Mouse (Mus musculus): Measurements from ENCODE around the gene Rasl2-9. TPM values are rescaled to one million over a fixed set of nuclear protein-coding genes. Genes with fewer than 3 reads are reported as not detected.
A peak's percentile ranks its signal among the peaks of the same experiment; 100 is the strongest.

The Rasl2-9 gene
- polyA plus RNA-seq, 1 experiment from 2014 or later = 0.64 TPM

GRCm38 (mm10) chr7:5092831-5093510 is 32.8 kb downstream of the Rasl2-9 start:
- no peaks in the 10 kb centered on the region for H3K4me1 ChIP-seq
- no peak overlapping the region for H3K9ac ChIP-seq
- no peak overlapping the region for H3K4me3 ChIP-seq
- H3K27me3 ChIP-seq = no peaks in the 10 kb centered on the region
- 79% methylated on average over 21 of the region's 21 CpGs for WGBS
- no peak overlapping the region for H3K27ac ChIP-seq
- H3K36me3 ChIP-seq = peaks cover 80% of the 10 kb centered on the region
- ATAC-seq (ENCODE audit: borderline replicate concordance, extremely low read depth, low FRiP score, low TSS enrichment) = no peak
- no peak overlapping the region for H3K4me2 ChIP-seq
- no peaks in the 10 kb centered on the region for H3K9me3 ChIP-seq

- no peaks in the 10 kb centered on the region for H3K4me1 ChIP-seq
- 70% methylated on average over 6 of the region's 6 CpGs for WGBS
- H3K27me3 ChIP-seq = no peaks in the 10 kb centered on the region
- H3K36me3 ChIP-seq = peaks cover 74% of the 10 kb centered on the region
- ATAC-seq (ENCODE audit: borderline replicate concordance, extremely low read depth, low FRiP score, low TSS enrichment) = no peak
- H3K27ac ChIP-seq = no peak overlapping the region
- no peak overlapping the region for H3K9ac ChIP-seq
- no peak overlapping the region for H3K4me3 ChIP-seq
- no peaks in the 10 kb centered on the region for H3K9me3 ChIP-seq
- H3K4me2 ChIP-seq = no peak overlapping the region
Measured at GRCm38 (mm10) chr7:5092381-5092780, 33.4 kb downstream of the Rasl2-9 start.

- Histone ChIP-seq H3K9ac (no peak overlapping the region), H3K36me3 (peaks cover 74% of the 10 kb centered on the region), H3K27me3 (no peaks in the 10 kb centered on the region), H3K4me2 (no peak overlapping the region), H3K9me3 (no peaks in the 10 kb centered on the region), H3K4me3 (no peak overlapping the region), H3K4me1 (no peaks in the 10 kb centered on the region), H3K27ac (no peak overlapping the region)
- WGBS = 90% methylated on average over 15 of the region's 15 CpGs
- no peak for ATAC-seq (ENCODE audit: borderline replicate concordance, extremely low read depth, low FRiP score, low TSS enrichment)
Measured at GRCm38 (mm10) chr7:5091008-5091728, 34.6 kb downstream of the Rasl2-9 start.

GRCm38 (mm10) chr7:5089853-5090252 is 35.9 kb downstream of the Rasl2-9 start:
- H3K9ac ChIP-seq = no peak overlapping the region
- 87% methylated on average over 15 of the region's 15 CpGs for WGBS
- H3K36me3 ChIP-seq = peaks cover 69% of the 10 kb centered on the region
- H3K4me1 ChIP-seq = no peaks in the 10 kb centered on the region
- H3K27me3 ChIP-seq = no peaks in the 10 kb centered on the region
- H3K4me2 ChIP-seq = no peak overlapping the region
- no peaks in the 10 kb centered on the region for H3K9me3 ChIP-seq
- no peak overlapping the region for H3K4me3 ChIP-seq
- no peak for ATAC-seq (ENCODE audit: borderline replicate concordance, extremely low read depth, low FRiP score, low TSS enrichment)
- H3K27ac ChIP-seq = no peak overlapping the region

- no peak overlapping the region for H3K9ac ChIP-seq
- no peak overlapping the region for H3K27ac ChIP-seq
- WGBS = 75% methylated on average over 4 of the region's 4 CpGs
- no peak overlapping the region for H3K4me3 ChIP-seq
- no peak overlapping the region for H3K4me2 ChIP-seq
- no peak for ATAC-seq (ENCODE audit: borderline replicate concordance, extremely low read depth, low FRiP score, low TSS enrichment)
- no peaks in the 10 kb centered on the region for H3K9me3 ChIP-seq
- peaks cover 67% of the 10 kb centered on the region for H3K36me3 ChIP-seq
- no peaks in the 10 kb centered on the region for H3K4me1 ChIP-seq
- H3K27me3 ChIP-seq = no peaks in the 10 kb centered on the region
Measured at GRCm38 (mm10) chr7:5087886-5088285, 37.9 kb downstream of the Rasl2-9 start.

- WGBS = 74% methylated on average over 5 of the region's 5 CpGs
- peaks cover 61% of the 10 kb centered on the region for H3K36me3 ChIP-seq
- H3K4me1 ChIP-seq = no peaks in the 10 kb centered on the region
- ATAC-seq (ENCODE audit: borderline replicate concordance, extremely low read depth, low FRiP score, low TSS enrichment) = no peak
- no peak overlapping the region for H3K27ac ChIP-seq
- H3K4me2 ChIP-seq = no peak overlapping the region
- no peaks in the 10 kb centered on the region for H3K9me3 ChIP-seq
- H3K4me3 ChIP-seq = no peak overlapping the region
- H3K27me3 ChIP-seq = no peaks in the 10 kb centered on the region
- no peak overlapping the region for H3K9ac ChIP-seq
Measured at GRCm38 (mm10) chr7:5086921-5087440, 38.8 kb downstream of the Rasl2-9 start.

GRCm38 (mm10) chr7:5085512-5085911 is 40.2 kb downstream of the Rasl2-9 start:
- Histone ChIP-seq H3K4me2 (no peak overlapping the region), H3K36me3 (peaks cover 50% of the 10 kb centered on the region; the same call in 1 of the 2 replicates)
- ATAC-seq (ENCODE audit: borderline replicate concordance, extremely low read depth, low FRiP score, low TSS enrichment) = no peak

GRCm38 (mm10) chr7:5083325-5084105 is 42.2 kb downstream of the Rasl2-9 start:
- Histone ChIP-seq H3K36me3 (peaks cover 43% of the 10 kb centered on the region), H3K27ac (no peak overlapping the region), H3K27me3 (no peaks in the 10 kb centered on the region), H3K9me3 (no peaks in the 10 kb centered on the region), H3K9ac (no peak overlapping the region), H3K4me2 (no peak overlapping the region), H3K4me3 (no peak overlapping the region), H3K4me1 (peaks cover 13% of the 10 kb centered on the region)
- no peak for ATAC-seq (ENCODE audit: borderline replicate concordance, extremely low read depth, low FRiP score, low TSS enrichment)
- WGBS = 89% methylated on average over 18 of the region's 18 CpGs

More at GRCm38 (mm10) chr7:5085512-5085911, 40.2 kb downstream of the Rasl2-9 start:
- peaks cover 13% of the 10 kb centered on the region for H3K4me1 ChIP-seq
- no peak overlapping the region for H3K4me3 ChIP-seq
- H3K9me3 ChIP-seq = no peaks in the 10 kb centered on the region
- H3K27ac ChIP-seq = no peak overlapping the region
- no peaks in the 10 kb centered on the region for H3K27me3 ChIP-seq
- 92% methylated on average over 1 of the region's 1 CpGs for WGBS
- H3K9ac ChIP-seq = no peak overlapping the region

GRCm38 (mm10) chr7:5081939-5082338 is 43.8 kb downstream of the Rasl2-9 start:
- no peak overlapping the region for H3K9ac ChIP-seq
- peaks cover 53% of the 10 kb centered on the region for H3K36me3 ChIP-seq
- no peak overlapping the region for H3K4me3 ChIP-seq
- H3K4me2 ChIP-seq = peak overlapping the region; percentile 85
- no peak for ATAC-seq (ENCODE audit: borderline replicate concordance, extremely low read depth, low FRiP score, low TSS enrichment)
- H3K9me3 ChIP-seq = no peaks in the 10 kb centered on the region
- H3K27me3 ChIP-seq = no peaks in the 10 kb centered on the region
- H3K4me1 ChIP-seq = peaks cover 13% of the 10 kb centered on the region
- no peak overlapping the region for H3K27ac ChIP-seq
- 92% methylated on average over 2 of the region's 2 CpGs for WGBS

GRCm38 (mm10) chr7:5081241-5081640 is 44.5 kb downstream of the Rasl2-9 start:
- peaks cover 56% of the 10 kb centered on the region for H3K36me3 ChIP-seq
- peak overlapping the region; percentile 85 for H3K4me2 ChIP-seq
- H3K9ac ChIP-seq = peak overlapping the region; percentile 98
- H3K27ac ChIP-seq = no peak overlapping the region
- peak overlapping the region; percentile 98 for H3K4me3 ChIP-seq
- no peak for ATAC-seq (ENCODE audit: borderline replicate concordance, extremely low read depth, low FRiP score, low TSS enrichment)
- H3K9me3 ChIP-seq = no peaks in the 10 kb centered on the region
- no peaks in the 10 kb centered on the region for H3K27me3 ChIP-seq
- peaks cover 13% of the 10 kb centered on the region for H3K4me1 ChIP-seq
- WGBS = 53% methylated on average over 6 of the region's 6 CpGs

GRCm38 (mm10) chr7:5080815-5081214 is 44.9 kb downstream of the Rasl2-9 start:
- Histone ChIP-seq H3K4me2 (peak overlapping the region; percentile 85), H3K36me3 (peaks cover 56% of the 10 kb centered on the region), H3K27me3 (no peaks in the 10 kb centered on the region), H3K9me3 (no peaks in the 10 kb centered on the region), H3K4me1 (peaks cover 13% of the 10 kb centered on the region), H3K4me3 (peak overlapping the region; percentile 98), H3K9ac (peak overlapping the region; percentile 98), H3K27ac (peak overlapping the region; percentile 95)
- 8% methylated on average over 6 of the region's 6 CpGs for whole genome bisulfite sequencing
- no peak for ATAC-seq (ENCODE audit: borderline replicate concordance, extremely low read depth, low FRiP score, low TSS enrichment)
